Mouse (Mus musculus) lung, adult 2 months (tissue): ENCODE measurements around the gene Msh3.

ENCODE experiments used
- CTCF ChIP-seq: fragments of 200-500 bp; IDR thresholded peaks from 2 replicates; pipeline ENCODE4 v1.5.1; 2011; ENCODE audit warnings: mild to moderate bottlenecking, low read length, control low read depth; ENCODE audit not compliant: insufficient read depth
- POLR2A ChIP-seq: fragments of 200-500 bp; IDR thresholded peaks from 2 replicates; pipeline ENCODE4 v1.6.1; 2011; ENCODE audit warnings: low read depth, mild to moderate bottlenecking, control low read depth, low read length, borderline replicate concordance; ENCODE audit errors: extremely low read depth

DNA sequence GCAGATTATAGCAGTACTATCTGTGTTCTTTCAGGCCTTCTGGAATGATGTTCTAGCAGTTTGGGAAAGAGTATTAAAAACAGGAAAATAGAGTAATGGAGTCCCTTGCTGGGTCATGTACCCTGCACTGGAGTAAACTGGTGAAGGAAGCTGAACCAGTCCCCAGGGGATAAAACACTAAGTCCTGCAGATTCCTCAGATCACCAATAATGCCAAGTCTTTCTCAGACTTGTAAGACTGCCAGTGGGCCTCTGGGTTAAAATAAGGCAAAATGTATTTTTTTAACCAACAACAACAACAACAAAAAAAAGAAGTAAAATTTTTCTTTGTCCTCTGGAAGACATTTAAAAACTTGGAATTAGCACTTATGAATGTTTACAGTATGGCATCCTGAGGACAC, 102.5 kb downstream of the Msh3 start:
- TF ChIP-seq CTCF = no peak
- TF ChIP-seq POLR2A = no peak
